Mouse (Mus musculus): ENCODE measurements at regions not wholly inside any gene's neighbourhood (a gene's known extent, or its start where the extent isn't known, plus 50 kb on each side); places are given as distances from the start of the nearest gene placed in this dataset.
A peak's percentile ranks its signal among the peaks of the same experiment; 100 is the strongest.
"Not testable (repeated sequence)": the region's sequence is repeated elsewhere in the genome, so short reads cannot be mapped to it uniquely, and the experiment has no call there.

GRCm38 (mm10) chr13:83744110-83744752, 240.4 kb downstream of the Mef2c start:
- no peak for DNase-seq (ENCODE audit: low spot score)

GRCm38 (mm10) chr13:83744981-83745555, 241.2 kb downstream of the Mef2c start:
- peak; percentile 20 for DNase-seq (ENCODE audit: low spot score)

DNA sequence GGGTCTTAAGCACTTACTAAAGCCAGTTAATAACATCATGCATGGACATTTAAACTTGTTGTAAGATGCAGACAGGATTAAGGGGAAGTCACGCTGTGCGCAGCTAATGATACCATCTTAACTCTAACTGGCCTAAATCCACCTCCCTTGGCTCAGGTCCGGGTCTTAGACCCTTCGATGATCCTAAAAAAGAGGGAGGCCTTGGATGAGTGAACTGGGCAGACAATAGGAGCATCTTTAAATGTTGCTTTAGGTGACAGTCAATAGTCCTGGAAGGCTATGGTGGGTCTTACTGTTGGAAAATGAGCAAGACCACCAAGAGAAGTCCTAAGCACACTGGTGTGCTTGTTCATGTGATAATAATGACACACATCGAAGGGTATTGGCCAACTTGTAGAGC, 242.1 kb downstream of the Mef2c start:
- no peak for DNase-seq (ENCODE audit: low spot score)

GRCm38 (mm10) chr13:83747671-83748070, 243.8 kb downstream of the Mef2c start:
- no peak for DNase-seq (ENCODE audit: low spot score)

DNA sequence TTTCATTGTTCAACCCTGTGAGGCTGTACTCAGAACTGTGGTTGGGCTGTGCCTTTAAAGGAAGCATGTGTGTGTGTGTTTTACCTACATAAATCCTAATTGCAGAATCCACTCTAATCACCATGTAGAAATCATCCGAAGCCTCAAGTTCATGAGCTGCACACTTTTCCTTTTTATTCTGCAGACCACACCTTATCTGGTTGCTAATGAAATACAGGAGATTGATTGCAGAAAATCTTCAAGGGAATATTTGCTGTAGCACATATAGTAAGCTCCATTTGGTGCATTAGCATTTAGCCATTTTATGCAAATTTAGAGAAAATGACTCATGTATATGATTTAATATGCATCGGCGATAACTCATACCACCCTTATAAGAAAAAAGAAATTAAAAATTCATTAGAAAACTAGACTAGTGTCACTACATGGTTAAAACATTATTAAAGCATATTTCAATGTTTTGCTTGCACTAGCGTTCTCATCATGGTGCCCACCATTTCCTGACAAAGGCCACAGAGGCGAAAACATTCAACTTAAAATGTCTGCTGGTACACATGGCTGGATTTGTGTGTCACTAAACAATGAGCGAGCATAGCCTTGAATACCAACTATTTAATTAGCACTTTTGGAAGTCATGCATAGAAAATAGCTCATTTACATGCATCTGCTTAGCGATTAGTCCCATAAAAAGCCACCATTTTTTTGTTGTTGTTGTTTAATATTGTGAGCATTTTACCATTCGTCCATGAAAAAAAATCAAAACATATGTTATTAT, 245.7 kb downstream of the Mef2c start:
- DNase-seq (ENCODE audit: low spot score): no peak

GRCm38 (mm10) chr13:83750437-83750836, 246.6 kb downstream of the Mef2c start:
- DNase-seq (ENCODE audit: low spot score): no peak

GRCm38 (mm10) chr13:83760387-83761170, 256.7 kb downstream of the Mef2c start:
- no peak for DNase-seq (ENCODE audit: low spot score)

DNA sequence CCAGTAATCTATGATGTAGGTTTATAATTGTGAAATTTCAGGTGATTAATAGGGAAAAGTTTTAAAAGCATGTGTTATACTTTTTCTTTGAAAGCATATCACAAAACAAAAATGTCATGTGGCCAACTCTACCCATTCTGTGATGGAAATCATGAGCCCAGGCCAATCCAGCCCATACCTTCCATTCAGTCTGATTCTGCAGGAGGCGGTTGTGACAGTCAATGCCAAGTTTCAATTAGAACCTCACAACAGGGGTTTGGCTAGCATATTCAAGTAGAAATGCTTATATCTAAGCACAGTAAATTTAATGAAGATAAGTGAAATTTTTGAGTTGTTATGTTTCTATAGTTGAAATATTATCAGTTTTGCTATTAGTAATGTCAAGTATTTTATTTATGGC, 258.6 kb downstream of the Mef2c start:
- no peak for DNase-seq (ENCODE audit: low spot score)

GRCm38 (mm10) chr13:83763288-83763687, 259.5 kb downstream of the Mef2c start:
- DNase-seq (ENCODE audit: low spot score): not testable (repeated sequence)

GRCm38 (mm10) chr13:83785643-83786042, 281.8 kb downstream of the Mef2c start:
- DNase-seq (ENCODE audit: low spot score): no peak

DNA sequence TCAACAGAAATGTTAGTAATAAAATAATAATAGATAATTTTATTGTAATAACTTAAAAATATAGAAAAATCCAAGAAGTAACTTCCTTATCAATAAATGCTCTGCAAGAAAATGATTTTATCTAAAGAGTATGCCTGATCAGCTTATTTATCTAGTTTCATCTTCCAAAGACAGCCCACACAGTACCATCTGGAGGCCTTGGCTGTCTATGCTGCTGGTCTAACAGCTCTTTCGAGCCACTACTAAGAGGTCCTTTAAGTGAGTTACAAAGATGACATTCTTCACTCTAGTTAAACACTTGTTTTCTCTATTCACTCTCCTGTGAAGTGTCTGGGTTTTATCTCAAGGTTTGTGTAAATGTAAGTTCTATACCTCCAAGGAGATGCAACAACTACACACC, 305.7 kb downstream of the Mef2c start:
- no peak for DNase-seq (ENCODE audit: low spot score)

- no peak for DNase-seq (ENCODE audit: low spot score)
Observed at GRCm38 (mm10) chr13:83820291-83820690, 316.5 kb downstream of the Mef2c start.

DNA sequence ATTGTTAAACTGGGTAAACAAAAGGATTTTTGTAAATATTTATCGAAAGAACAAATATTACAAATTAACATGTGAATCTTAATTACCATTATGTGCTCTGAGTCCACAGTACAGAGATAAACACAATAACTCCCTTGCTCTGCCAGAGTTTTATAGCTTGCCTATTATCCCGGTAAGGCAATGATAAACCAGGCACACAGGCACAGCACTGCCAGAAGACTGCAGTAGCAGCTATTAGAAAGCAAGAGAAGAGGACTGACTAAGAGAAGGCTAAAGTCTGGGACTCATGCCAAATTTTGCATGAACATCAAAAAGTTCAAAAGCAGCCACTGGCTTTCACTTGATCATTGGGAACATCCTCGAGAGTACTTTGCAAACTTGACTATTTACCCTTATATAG, 316.9 kb downstream of the Mef2c start:
- DNase-seq (ENCODE audit: low spot score): no peak

- DNase-seq (ENCODE audit: low spot score): no peak
Observed at GRCm38 (mm10) chr13:83824926-83825325, 321.1 kb downstream of the Mef2c start.

- DNase-seq (ENCODE audit: low spot score): no peak
Observed at GRCm38 (mm10) chr13:83826841-83827463, 323.1 kb downstream of the Mef2c start.

GRCm38 (mm10) chr13:83865932-83866685, 356.0 kb upstream of the Tmem161b start:
- DNase-seq (ENCODE audit: low spot score): no peak

DNA sequence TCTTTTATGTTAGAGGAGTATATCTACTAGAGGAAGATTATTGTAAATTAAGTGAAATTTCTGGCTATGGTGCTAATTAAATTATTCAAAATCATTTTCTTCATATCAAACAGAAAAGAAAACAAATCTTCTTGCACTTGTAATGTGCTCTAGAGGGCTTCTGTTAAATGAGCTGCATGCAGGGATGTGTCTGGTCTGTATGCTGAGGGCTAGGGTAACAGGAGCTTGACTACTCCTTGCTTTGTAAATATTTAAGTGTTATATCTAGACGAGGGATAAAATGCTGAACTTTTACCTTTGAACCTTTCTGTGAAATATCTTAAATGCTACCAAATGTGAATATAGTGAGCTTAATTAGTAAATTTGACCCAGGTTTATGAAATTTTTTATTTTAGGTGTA, 354.9 kb upstream of the Tmem161b start:
- DNase-seq (ENCODE audit: low spot score): no peak

DNA sequence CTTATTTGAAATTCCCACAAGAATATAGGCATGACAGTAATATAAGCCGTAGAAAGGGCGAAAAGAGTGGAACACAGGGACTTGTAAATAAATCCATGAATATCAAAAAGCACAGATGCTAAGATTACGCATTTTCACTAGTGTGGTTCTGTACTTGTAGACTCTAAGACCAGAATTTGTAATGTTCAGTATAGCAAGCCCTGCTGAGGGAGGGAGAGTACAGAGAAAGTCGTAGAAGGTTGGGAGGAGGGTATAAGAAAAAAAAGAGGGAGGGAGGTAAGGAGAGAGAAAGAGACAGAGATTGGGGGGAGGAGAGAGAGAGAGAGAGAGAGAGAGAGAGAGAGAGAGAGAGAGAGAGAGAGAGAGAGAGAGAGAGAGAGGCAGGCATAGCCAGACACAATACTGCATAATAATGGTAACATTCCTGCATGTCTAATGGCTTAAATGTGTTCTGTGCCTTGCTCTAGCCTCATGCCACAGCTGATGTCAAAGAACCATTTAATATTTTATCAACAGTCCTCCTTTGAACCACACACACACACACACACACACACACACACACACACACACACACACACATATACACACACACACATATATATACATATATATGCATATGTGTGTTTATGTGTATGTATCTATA, 354.1 kb upstream of the Tmem161b start:
- DNase-seq (ENCODE audit: low spot score): no peak

- no peak for DNase-seq (ENCODE audit: low spot score)
Observed at GRCm38 (mm10) chr13:83868922-83869321, 353.2 kb upstream of the Tmem161b start.

DNA sequence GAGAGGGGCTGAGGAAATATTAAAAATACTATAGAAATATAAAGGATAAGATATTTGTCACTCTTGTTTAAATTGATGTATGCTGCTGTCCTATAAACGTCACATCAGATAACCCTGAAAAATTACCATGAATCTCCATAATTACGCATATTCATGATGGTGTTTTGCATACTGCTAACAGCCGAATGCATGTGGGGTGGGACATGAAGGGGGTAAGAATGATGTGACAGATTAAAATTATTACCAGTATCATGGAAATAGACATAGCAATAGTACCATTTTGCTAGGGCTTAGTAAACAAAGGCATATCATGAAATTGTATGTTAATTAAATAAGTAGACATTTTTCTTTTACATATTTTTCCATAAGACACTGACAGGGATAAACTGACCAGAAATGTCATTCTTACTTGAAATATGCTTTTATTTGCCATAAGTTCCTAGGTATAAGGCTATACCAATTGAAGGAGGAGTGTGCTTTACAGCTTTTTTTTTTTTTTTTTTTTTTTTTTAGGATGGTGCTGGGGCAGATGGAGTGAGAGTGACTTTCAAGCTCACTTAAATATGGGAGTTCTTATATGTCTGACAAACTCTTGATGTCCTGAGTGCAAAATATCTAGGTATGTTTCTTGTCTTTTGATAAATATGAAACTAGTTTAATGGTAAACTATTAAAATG, 349.8 kb upstream of the Tmem161b start:
- no peak for DNase-seq (ENCODE audit: low spot score)

Measured in ovary, adult 18-20 months (tissue).